Mouse (Mus musculus) liver, embryonic 13.5 days (tissue): ENCODE measurements at regions not wholly inside any gene's neighbourhood (a gene's known extent, or its start where the extent isn't known, plus 50 kb on each side); places are given as distances from the start of the nearest gene placed in this dataset.
"Not testable (repeated sequence)": the region's sequence is repeated elsewhere in the genome, so short reads cannot be mapped to it uniquely, and the experiment has no call there.

Experiments used
- ATAC-seq: fragments of 200-750 bp; cut with Nextera tagmentation; 2 replicates; pipeline ENCODE4 v1.8.0; 2017; ENCODE audit warnings: low read depth, mild to moderate bottlenecking, moderate number of reproducible peaks, moderate library complexity
- DNase-seq: peaks from one replicate; pipeline ENCODE4 v3.0.0; 2022
- H3K27ac ChIP-seq: fragments of 300-500 bp; sonication (generic); 2 replicates; pipeline ENCODE4 v1.5.1; 2015; ENCODE audit warnings: moderate library complexity, mild to moderate bottlenecking, inconsistent platforms
- H3K27me3 ChIP-seq: fragments of 300-500 bp; sonication (generic); 2 replicates; pipeline ENCODE4 v1.6.1; 2015; ENCODE audit warnings: mild to moderate bottlenecking, inconsistent platforms
- H3K36me3 ChIP-seq: fragments of 300-500 bp; sonication (generic); 2 replicates; pipeline ENCODE4 v1.6.1; 2015; ENCODE audit warnings: mild to moderate bottlenecking, inconsistent platforms
- H3K4me1 ChIP-seq: fragments of 300-500 bp; sonication (generic); replicated peaks from 2 replicates; pipeline ENCODE4 v1.6.1; 2015; ENCODE audit warnings: inconsistent platforms
- H3K4me2 ChIP-seq: fragments of 300-500 bp; sonication (generic); 2 replicates; pipeline ENCODE4 v1.6.1; 2015; ENCODE audit warnings: inconsistent platforms, mild to moderate bottlenecking, moderate library complexity
- H3K4me3 ChIP-seq: fragments of 300-500 bp; sonication (generic); replicated peaks from 2 replicates; pipeline ENCODE4 v1.5.1; 2015; ENCODE audit warnings: mild to moderate bottlenecking, inconsistent platforms
- H3K9ac ChIP-seq: fragments of 300-500 bp; sonication (generic); 2 replicates; pipeline ENCODE4 v1.6.1; 2015; ENCODE audit warnings: mild to moderate bottlenecking, inconsistent platforms
- H3K9me3 ChIP-seq: fragments of 300-500 bp; sonication (generic); replicated peaks from 2 replicates; pipeline ENCODE4 v1.6.1; 2016; ENCODE audit warnings: inconsistent platforms
- WGBS: fragments of 180-500 bp; shearing (Covaris S2); methylation state at CpG from one replicate; pipeline ENCODE4 v1.1.7; 2015; ENCODE audit not compliant: insufficient replicate concordance; 5-methylcytosine and 5-hydroxymethylcytosine counted together

DNA sequence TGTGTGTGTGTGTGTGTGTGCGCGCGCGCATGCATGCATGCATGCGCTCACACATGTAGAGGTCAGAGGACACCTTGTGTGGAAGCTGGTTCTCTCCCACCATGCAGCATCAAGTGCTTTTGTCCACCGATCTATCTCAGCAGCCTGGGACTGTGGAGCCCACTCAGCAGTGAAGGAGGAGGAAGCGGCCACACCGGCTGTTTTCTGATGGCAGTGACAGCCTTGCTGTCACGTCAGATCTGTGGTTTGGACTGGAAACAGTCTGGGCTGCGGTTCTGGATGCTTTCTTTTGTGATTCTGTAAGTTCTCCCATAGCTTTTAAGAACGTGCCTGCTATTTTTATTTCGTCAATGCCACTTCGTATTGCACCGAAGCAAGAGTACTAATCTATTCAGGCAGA, 84.0 kb upstream of the Arl4c start:
- Histone ChIP-seq H3K9ac (no peak overlapping the region), H3K9me3 (no peaks in the 10 kb centered on the region), H3K4me1 (no peaks in the 10 kb centered on the region), H3K27me3 (no peaks in the 10 kb centered on the region), H3K4me2 (no peak overlapping the region), H3K36me3 (no peaks in the 10 kb centered on the region), H3K27ac (no peak overlapping the region), H3K4me3 (no peak overlapping the region)
- ATAC-seq, result no peak
- no peak for DNase-seq
- WGBS, result 62% methylated on average over 14 of the region's 14 CpGs

DNA sequence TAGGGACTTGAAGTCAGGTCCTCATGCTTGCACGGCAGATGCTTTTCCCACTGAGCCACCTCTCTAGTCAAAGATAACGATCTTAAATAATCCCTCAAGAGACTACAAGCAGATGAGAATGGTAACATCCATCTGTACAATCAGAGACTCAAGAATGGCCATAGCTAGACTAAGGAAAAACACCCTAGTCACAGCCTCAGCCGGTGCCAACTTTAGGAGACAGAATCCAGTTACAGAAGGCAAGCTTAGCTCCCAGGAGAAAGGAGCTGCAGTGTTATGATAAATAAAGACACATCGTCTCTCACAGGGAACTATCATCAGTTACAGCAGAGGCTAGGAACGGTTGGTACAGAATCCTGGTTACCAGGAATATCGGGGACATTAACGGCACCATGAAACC, 88.7 kb upstream of the Arl4c start:
- 68% methylated on average over 7 of the region's 7 CpGs for WGBS

DNA sequence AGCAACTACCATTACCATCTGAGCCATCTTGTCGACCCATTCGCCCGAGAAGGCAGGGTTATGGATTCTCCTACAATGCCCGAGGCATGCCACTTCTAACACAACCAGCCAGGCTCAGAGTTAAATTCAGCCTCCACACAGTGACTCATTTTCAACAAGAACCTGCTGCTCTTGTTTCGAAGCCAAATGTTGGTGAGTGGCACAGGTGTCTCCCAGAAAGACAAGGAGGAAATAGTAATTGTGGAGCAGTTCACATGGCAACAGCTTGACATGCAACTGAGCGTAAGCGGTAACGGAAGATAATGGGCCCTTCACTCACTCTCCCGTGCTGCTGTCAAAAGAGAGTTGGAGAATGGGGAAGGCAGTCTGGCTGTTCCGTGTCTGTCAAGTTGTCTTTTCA, 92.9 kb upstream of the Arl4c start:
- no peaks in the 10 kb centered on the region for H3K36me3 ChIP-seq
- H3K9me3 ChIP-seq, result no peaks in the 10 kb centered on the region
- 80% methylated on average over 10 of the region's 10 CpGs for WGBS
- no peak overlapping the region for H3K4me2 ChIP-seq
- H3K27ac ChIP-seq, result no peak overlapping the region
- no peak overlapping the region for H3K4me3 ChIP-seq
- no peak overlapping the region for H3K9ac ChIP-seq
- H3K27me3 ChIP-seq, result no peaks in the 10 kb centered on the region
- ATAC-seq (no peak), DNase-seq (no peak)
- H3K4me1 ChIP-seq, result no peaks in the 10 kb centered on the region

More for the DNA sequence above, 88.7 kb upstream of the Arl4c start:
- Histone ChIP-seq H3K9ac (no peak overlapping the region), H3K27ac (no peak overlapping the region), H3K36me3 (no peaks in the 10 kb centered on the region), H3K4me3 (no peak overlapping the region), H3K9me3 (no peaks in the 10 kb centered on the region), H3K27me3 (no peaks in the 10 kb centered on the region), H3K4me1 (no peaks in the 10 kb centered on the region), H3K4me2 (no peak overlapping the region)
- no peak for DNase-seq
- ATAC-seq, result no peak

DNA sequence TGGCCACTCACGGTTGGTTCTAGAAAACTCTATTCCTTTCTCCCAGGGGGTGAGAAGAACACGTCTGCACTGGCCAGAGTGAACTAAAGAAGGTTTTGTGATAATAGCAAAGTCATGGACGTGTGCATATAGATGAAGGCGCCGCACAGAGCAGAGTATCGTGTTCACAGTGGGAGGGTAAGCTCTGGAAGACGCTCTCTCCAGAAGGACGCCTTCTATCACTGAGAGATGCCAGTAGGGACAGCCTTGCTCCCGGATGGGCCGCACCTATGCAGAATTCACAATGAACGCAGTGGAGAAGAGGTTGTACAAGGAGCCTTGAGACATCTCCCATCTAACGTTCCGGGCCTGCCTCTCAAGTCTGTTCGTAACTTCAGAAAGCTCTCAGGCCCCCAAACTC, 96.5 kb upstream of the Arl4c start:
- Histone ChIP-seq H3K9ac (no peak overlapping the region), H3K27ac (no peak overlapping the region), H3K4me2 (no peak overlapping the region), H3K9me3 (no peaks in the 10 kb centered on the region), H3K36me3 (no peaks in the 10 kb centered on the region), H3K27me3 (no peaks in the 10 kb centered on the region), H3K4me1 (no peaks in the 10 kb centered on the region), H3K4me3 (no peak overlapping the region)
- ATAC-seq (no peak), DNase-seq (no peak)
- WGBS, result 70% methylated on average over 14 of the region's 14 CpGs

DNA sequence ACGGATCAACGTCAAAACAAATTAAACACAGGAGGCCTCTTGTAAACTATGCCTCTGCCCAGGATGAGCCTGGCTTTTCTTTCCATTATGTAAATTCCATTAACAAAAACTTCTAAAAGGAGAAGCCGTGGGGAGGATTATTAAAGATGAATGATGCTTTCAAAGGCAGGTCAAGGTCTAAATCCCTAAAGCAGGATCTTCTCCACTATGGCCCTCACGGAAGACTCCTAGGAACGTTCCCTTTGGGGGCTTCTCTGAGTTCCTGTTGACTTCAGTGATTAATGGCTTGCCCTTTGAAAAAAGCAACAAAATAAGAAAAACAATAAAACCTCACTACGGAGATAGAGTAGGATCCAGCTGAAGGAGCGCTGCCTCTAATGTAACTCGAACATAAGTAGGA, 96.9 kb upstream of the Arl4c start:
- Histone ChIP-seq H3K27ac (no peak overlapping the region), H3K4me3 (no peak overlapping the region), H3K36me3 (no peaks in the 10 kb centered on the region), H3K4me1 (no peaks in the 10 kb centered on the region), H3K4me2 (no peak overlapping the region), H3K27me3 (no peaks in the 10 kb centered on the region), H3K9me3 (no peaks in the 10 kb centered on the region), H3K9ac (no peak overlapping the region)
- WGBS, result 67% methylated on average over 8 of the region's 8 CpGs
- ATAC-seq, result no peak
- no peak for DNase-seq

DNA sequence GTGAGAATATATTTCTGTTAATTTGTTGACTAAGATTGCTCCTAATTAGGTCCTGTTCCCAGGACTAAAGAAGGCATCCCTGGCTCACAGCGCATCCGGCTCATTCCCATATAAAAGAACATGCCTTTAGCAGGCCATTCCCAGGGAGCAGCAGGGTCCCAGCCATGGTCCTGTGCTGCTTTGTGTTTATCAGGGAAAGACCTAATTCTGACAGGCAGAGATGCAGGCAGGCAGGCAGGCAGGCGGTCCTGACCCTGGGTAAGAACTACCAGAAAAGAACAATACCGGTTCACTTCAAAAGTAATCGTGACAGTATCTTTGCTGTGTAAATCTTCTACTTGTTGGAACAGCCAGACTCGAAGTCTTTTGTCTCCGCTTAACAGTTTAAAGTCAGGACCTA, 97.3 kb upstream of the Arl4c start:
- WGBS, result 65% methylated on average over 7 of the region's 7 CpGs
- H3K27ac ChIP-seq, result no peak overlapping the region
- H3K36me3 ChIP-seq, result no peaks in the 10 kb centered on the region
- H3K4me1 ChIP-seq, result no peaks in the 10 kb centered on the region
- H3K4me2 ChIP-seq, result no peak overlapping the region
- H3K4me3 ChIP-seq, result no peak overlapping the region
- no peaks in the 10 kb centered on the region for H3K9me3 ChIP-seq
- ATAC-seq (no peak), DNase-seq (no peak)
- no peak overlapping the region for H3K9ac ChIP-seq
- H3K27me3 ChIP-seq, result no peaks in the 10 kb centered on the region

DNA sequence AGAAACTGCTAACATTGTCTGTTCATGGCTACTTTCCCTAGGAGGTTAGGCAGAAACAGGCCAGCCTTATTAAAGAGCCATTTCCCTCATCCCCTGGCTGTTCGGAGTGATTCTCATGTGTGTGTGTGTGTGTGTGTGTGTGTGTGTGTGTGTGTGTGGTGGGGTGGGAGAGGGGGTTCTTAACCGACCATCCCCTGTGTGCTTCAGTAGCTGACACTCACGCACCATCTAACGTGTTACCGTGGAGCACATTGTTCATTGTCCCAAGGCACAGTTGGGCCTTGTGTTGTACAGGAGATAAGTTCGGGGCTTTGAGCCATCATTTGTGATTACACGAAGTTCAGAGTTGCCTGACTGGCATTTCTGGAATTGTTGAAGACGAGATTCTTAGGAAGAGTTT, 97.8 kb upstream of the Arl4c start:
- DNase-seq (no peak), ATAC-seq (no peak)
- 52% methylated on average over 8 of the region's 8 CpGs for WGBS
- Histone ChIP-seq H3K27me3 (no peaks in the 10 kb centered on the region), H3K4me3 (no peak overlapping the region), H3K9ac (no peak overlapping the region), H3K27ac (no peak overlapping the region), H3K4me1 (no peaks in the 10 kb centered on the region), H3K9me3 (no peaks in the 10 kb centered on the region), H3K4me2 (no peak overlapping the region), H3K36me3 (no peaks in the 10 kb centered on the region)

DNA sequence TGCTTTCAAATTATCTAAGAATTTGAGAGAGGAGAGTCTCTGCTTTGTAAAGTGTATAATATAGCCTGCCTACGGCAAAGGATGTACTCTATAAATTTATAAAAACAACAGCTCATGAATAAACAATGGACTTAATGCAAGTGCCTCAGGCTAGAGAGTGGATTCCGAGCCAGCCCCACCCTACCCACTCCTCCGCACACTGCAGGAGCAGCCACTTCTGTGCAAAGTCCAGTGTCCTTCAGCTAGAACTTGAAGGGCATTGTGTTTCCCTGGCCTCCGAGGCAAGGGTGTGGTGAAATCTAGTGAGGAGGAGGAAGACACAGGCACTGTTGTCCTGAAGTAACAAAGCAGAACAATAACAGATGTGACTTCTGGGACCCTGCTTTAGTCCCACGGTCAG, 98.4 kb upstream of the Arl4c start:
- ATAC-seq (no peak), DNase-seq (no peak)
- H3K27me3 ChIP-seq, result no peaks in the 10 kb centered on the region
- WGBS, result 59% methylated on average over 5 of the region's 5 CpGs
- H3K9me3 ChIP-seq, result 0 out of 2 replicates have a peak, but pooled peaks cover 2% of the 10 kb centered on the region
- no peaks in the 10 kb centered on the region for H3K36me3 ChIP-seq
- no peak overlapping the region for H3K4me2 ChIP-seq
- no peak overlapping the region for H3K9ac ChIP-seq
- H3K4me3 ChIP-seq, result no peak overlapping the region
- no peaks in the 10 kb centered on the region for H3K4me1 ChIP-seq
- H3K27ac ChIP-seq, result no peak overlapping the region

DNA sequence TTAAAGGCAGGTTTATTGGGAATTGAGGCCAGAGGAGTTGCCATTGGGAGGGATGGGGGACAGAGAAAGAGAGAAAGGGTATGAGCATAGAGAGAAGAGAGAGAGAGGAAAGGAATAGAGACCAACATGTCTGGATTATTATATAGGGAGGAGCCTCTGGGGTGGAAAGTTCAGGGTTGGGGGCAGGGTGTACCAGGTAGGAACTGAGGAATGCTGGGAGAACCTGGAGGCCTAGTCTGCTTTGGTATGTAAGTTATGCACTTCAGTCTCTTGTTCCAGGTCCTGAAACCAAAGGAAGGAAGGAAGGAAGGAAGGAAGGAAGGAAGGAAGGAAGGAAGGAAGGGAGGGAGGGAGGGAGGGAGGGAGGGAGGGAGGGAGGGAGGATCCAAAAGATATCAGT, 99.1 kb upstream of the Arl4c start:
- not testable (repeated sequence) for H3K27me3 ChIP-seq, ATAC-seq, DNase-seq, H3K4me2 ChIP-seq, H3K9ac ChIP-seq, H3K36me3 ChIP-seq, H3K4me3 ChIP-seq, H3K4me1 ChIP-seq, H3K27ac ChIP-seq, H3K9me3 ChIP-seq

DNA sequence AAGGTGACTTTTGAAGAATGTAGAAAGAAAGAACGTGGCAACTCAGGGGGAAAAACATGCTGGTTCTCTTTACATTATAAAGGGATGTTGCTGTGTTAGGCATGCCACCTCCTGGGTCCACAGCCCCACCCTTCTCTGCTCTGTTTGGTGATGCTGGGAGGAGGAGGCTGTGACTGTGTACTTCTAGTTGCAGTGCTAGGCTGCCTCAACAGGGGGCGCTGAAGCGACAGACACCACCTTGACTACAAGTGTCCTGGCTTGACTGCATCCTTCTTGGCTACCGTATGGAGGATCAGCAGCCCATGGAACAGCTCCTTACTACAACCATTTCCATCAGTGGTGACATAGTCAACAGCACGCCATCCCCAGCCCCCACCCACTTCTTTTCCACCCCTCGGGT, 104.9 kb upstream of the Arl4c start:
- H3K4me1 ChIP-seq, result no peaks in the 10 kb centered on the region
- ATAC-seq (no peak), DNase-seq (no peak)
- WGBS, result 43% methylated on average over 6 of the region's 6 CpGs
- no peak overlapping the region for H3K27ac ChIP-seq
- 0 out of 2 replicates have a peak, but pooled peaks cover 2% of the 10 kb centered on the region for H3K9me3 ChIP-seq
- H3K4me3 ChIP-seq, result no peak overlapping the region
- H3K36me3 ChIP-seq, result no peaks in the 10 kb centered on the region
- no peaks in the 10 kb centered on the region for H3K27me3 ChIP-seq
- no peak overlapping the region for H3K4me2 ChIP-seq
- no peak overlapping the region for H3K9ac ChIP-seq

DNA sequence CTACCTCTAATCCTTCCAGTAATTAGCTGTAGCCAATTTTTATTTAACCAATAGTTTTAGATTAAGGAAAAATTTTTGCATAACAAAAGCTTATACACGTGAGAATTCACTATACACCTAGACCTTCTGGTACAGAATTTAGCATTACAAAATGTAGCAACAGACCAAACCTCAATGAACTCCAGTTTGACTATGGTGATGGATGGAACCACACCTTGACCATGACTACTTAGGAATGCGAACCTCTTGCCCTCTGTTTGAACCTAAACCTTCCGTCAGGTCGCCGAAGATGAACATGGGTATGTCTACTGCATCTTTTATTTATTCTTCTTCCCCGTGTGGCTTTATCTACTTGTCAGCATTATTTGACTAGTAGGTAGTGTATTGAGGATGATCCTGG, 105.9 kb upstream of the Arl4c start:
- Histone ChIP-seq H3K4me1 (no peaks in the 10 kb centered on the region), H3K4me3 (no peak overlapping the region), H3K27ac (no peak overlapping the region), H3K4me2 (no peak overlapping the region), H3K36me3 (no peaks in the 10 kb centered on the region), H3K27me3 (no peaks in the 10 kb centered on the region), H3K9me3 (0 out of 2 replicates have a peak, but pooled peaks cover 2% of the 10 kb centered on the region), H3K9ac (no peak overlapping the region)
- 75% methylated on average over 6 of the region's 6 CpGs for WGBS
- ATAC-seq, result no peak
- DNase-seq, result no peak

DNA sequence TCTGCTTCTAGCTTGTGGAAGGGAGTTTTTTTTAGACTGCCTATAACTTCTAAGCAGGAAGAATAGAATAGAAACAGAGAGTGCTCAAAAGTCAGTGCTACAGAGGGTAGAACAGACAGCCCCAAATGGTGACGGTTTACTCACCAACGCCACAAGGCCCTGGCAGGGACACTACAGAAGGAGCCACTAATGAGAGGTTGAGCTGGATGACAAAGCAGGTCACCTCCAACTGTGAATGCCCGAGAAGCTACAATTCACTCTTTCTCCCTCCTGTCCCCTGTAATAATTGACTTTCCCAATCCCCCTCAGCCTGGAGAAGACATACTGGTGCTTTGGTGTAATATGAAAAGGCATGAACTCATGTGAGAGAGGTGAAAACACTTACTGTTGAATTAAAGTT, 106.5 kb upstream of the Arl4c start:
- no peak for DNase-seq
- H3K27ac ChIP-seq, result no peak overlapping the region

DNA sequence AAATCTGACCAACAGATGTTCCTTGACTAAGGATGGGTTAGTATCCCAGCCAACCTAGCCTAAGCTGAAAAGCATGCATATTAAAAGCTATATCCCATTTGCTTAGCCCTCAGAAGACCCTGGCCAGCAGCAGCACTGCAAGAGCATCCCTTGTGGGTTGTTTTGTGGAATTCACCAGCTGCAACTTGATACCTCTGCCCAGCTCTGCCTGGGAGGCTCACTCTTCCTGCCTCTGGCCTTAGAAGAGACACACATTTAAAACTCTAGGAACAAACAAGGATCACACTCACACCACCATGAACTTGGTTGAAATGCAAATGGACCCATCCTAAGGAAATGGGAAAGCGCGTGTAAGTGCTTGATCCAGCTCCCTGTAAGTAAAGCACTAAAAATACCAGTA, 107.7 kb upstream of the Arl4c start:
- no peak overlapping the region for H3K4me3 ChIP-seq
- H3K9me3 ChIP-seq, result 0 out of 2 replicates have a peak, but pooled peaks cover 2% of the 10 kb centered on the region
- DNase-seq (no peak), ATAC-seq (no peak)
- no peak overlapping the region for H3K9ac ChIP-seq
- H3K27ac ChIP-seq, result no peak overlapping the region
- no peaks in the 10 kb centered on the region for H3K27me3 ChIP-seq
- 52% methylated on average over 2 of the region's 2 CpGs for WGBS
- H3K4me1 ChIP-seq, result no peaks in the 10 kb centered on the region
- no peak overlapping the region for H3K4me2 ChIP-seq
- H3K36me3 ChIP-seq, result no peaks in the 10 kb centered on the region

More for the DNA sequence above, 106.5 kb upstream of the Arl4c start:
- H3K4me2 ChIP-seq, result no peak overlapping the region
- no peak for ATAC-seq
- H3K27me3 ChIP-seq, result no peaks in the 10 kb centered on the region
- no peaks in the 10 kb centered on the region for H3K36me3 ChIP-seq
- H3K9me3 ChIP-seq, result 0 out of 2 replicates have a peak, but pooled peaks cover 2% of the 10 kb centered on the region
- no peak overlapping the region for H3K9ac ChIP-seq
- H3K4me3 ChIP-seq, result no peak overlapping the region
- H3K4me1 ChIP-seq, result no peaks in the 10 kb centered on the region
- WGBS, result 69% methylated on average over 3 of the region's 3 CpGs
